Mouse (Mus musculus) forebrain, embryonic 13.5 days (tissue): ENCODE data around the gene Klc2. TPM values are rescaled to one million over a fixed set of nuclear protein-coding genes. Genes with fewer than 3 reads are reported as not detected.
A peak's percentile ranks its signal among the peaks of the same experiment; 100 is the strongest.
"Not testable (repeated sequence)": the region's sequence is repeated elsewhere in the genome, so short reads cannot be mapped to it uniquely, and the experiment has no call there.

Experiments used
- ATAC-seq: fragments of 200-750 bp; cut with Nextera tagmentation; 2 replicates; pipeline ENCODE4 v1.8.0; 2017
- H3K27ac ChIP-seq: fragments of 300-500 bp; sonication (generic); 2 replicates; pipeline ENCODE4 v1.5.1; 2015; ENCODE audit warnings: inconsistent platforms, mild to moderate bottlenecking, moderate library complexity
- H3K27me3 ChIP-seq: fragments of 300-500 bp; sonication (generic); 2 replicates; pipeline ENCODE4 v1.6.1; 2015; ENCODE audit warnings: mild to moderate bottlenecking, inconsistent platforms
- H3K36me3 ChIP-seq: fragments of 300-500 bp; sonication (generic); 2 replicates; pipeline ENCODE4 v1.6.1; 2015; ENCODE audit warnings: mild to moderate bottlenecking, inconsistent platforms; ENCODE audit not compliant: poor library complexity, severe bottlenecking
- H3K4me1 ChIP-seq: fragments of 300-500 bp; sonication (generic); 2 replicates; pipeline ENCODE4 v1.6.1; 2015; ENCODE audit warnings: inconsistent platforms
- H3K4me2 ChIP-seq: fragments of 300-500 bp; sonication (generic); 2 replicates; pipeline ENCODE4 v1.6.1; 2015; ENCODE audit warnings: inconsistent platforms, mild to moderate bottlenecking, moderate library complexity
- H3K4me3 ChIP-seq: fragments of 300-500 bp; sonication (generic); 2 replicates; pipeline ENCODE4 v1.5.1; 2015; ENCODE audit warnings: mild to moderate bottlenecking, inconsistent platforms
- H3K9ac ChIP-seq: fragments of 300-500 bp; sonication (generic); 2 replicates; pipeline ENCODE4 v1.6.1; 2015; ENCODE audit warnings: mild to moderate bottlenecking, inconsistent platforms
- H3K9me3 ChIP-seq: fragments of 300-500 bp; sonication (generic); replicated peaks from 2 replicates; pipeline ENCODE4 v1.6.1; 2016; ENCODE audit warnings: inconsistent platforms
- WGBS: fragments of 180-500 bp; shearing (Covaris S2); methylation state at CpG from one replicate; pipeline ENCODE4 v1.1.7; 2015; 5-methylcytosine and 5-hydroxymethylcytosine counted together
- polyA plus RNA-seq: library from polyadenylated mRNA; unstranded; fragments of >200 nt; fragmentation: Nextera tagmentation; extraction: Ambion mirVana; gene quantifications from 2 replicates; pipeline ENCODE4 v1.2.1, GENCODE M21; 2015

The Klc2 gene
- polyA plus RNA-seq: 41.1 and 43.6 TPM in 2 replicates

GRCm38 (mm10) chr19:5118384-5118698 lies at the start of gene Klc2:
Klc2 (minus strand) TSS chr19:5118560.
- peak; percentile 15; the same call in 1 of the 2 replicates for ATAC-seq
- Histone ChIP-seq H3K9me3 (no peaks in the 10 kb centered on the region), H3K27me3 (no peaks in the 10 kb centered on the region), H3K9ac (peak within 1 kb of the TSS; percentile 92), H3K4me2 (peak within 1 kb of the TSS; percentile 83), H3K36me3 (peaks cover 19% of the 10 kb centered on the region), H3K4me1 (peaks cover 25% of the 10 kb centered on the region), H3K27ac (peak within 1 kb of the TSS; percentile 90), H3K4me3 (peak within 1 kb of the TSS; percentile 88)
- under 1% methylated on average over 18 of the region's 18 CpGs for WGBS

- no peaks in the 10 kb centered on the region for H3K27me3 ChIP-seq
- H3K9me3 ChIP-seq: no peaks in the 10 kb centered on the region
- WGBS: 92% methylated on average over 4 of the region's 4 CpGs
- ATAC-seq: no peak
- no peaks in the 10 kb centered on the region for H3K4me1 ChIP-seq
- no peak overlapping the region for H3K4me3 ChIP-seq
- no peak overlapping the region for H3K4me2 ChIP-seq
- no peaks in the 10 kb centered on the region for H3K36me3 ChIP-seq
- no peak overlapping the region for H3K9ac ChIP-seq
- no peak overlapping the region for H3K27ac ChIP-seq
Measured at GRCm38 (mm10) chr19:5167477-5167876, 49.1 kb upstream of the Klc2 start.

- 66% methylated on average over 2 of the region's 2 CpGs for WGBS
- H3K4me3 ChIP-seq: no peak overlapping the region
- no peaks in the 10 kb centered on the region for H3K36me3 ChIP-seq
- no peak for ATAC-seq
- no peaks in the 10 kb centered on the region for H3K9me3 ChIP-seq
- no peak overlapping the region for H3K27ac ChIP-seq
- H3K4me1 ChIP-seq: no peaks in the 10 kb centered on the region
- no peaks in the 10 kb centered on the region for H3K27me3 ChIP-seq
- H3K4me2 ChIP-seq: no peak overlapping the region
- no peak overlapping the region for H3K9ac ChIP-seq
Measured at GRCm38 (mm10) chr19:5164380-5164779, 46.0 kb upstream of the Klc2 start.

GRCm38 (mm10) chr19:5161913-5162312 lies 43.6 kb upstream of the Klc2 start:
- no peaks in the 10 kb centered on the region for H3K36me3 ChIP-seq
- H3K27ac ChIP-seq: no peak overlapping the region
- H3K4me3 ChIP-seq: no peak overlapping the region
- H3K9me3 ChIP-seq: no peaks in the 10 kb centered on the region
- no peak overlapping the region for H3K4me2 ChIP-seq
- 0 out of 2 replicates have a peak, but pooled peaks cover under 1% of the 10 kb centered on the region for H3K4me1 ChIP-seq
- H3K9ac ChIP-seq: no peak overlapping the region
- no peak for ATAC-seq
- H3K27me3 ChIP-seq: no peaks in the 10 kb centered on the region
- WGBS: 92% methylated on average over 3 of the region's 3 CpGs

GRCm38 (mm10) chr19:5152261-5152660 lies 33.9 kb upstream of the Klc2 start:
- no peaks in the 10 kb centered on the region for H3K9me3 ChIP-seq
- no peak overlapping the region for H3K4me2 ChIP-seq
- 0 out of 2 replicates have a peak, but pooled peaks cover 2% of the 10 kb centered on the region for H3K4me1 ChIP-seq
- 90% methylated on average over 6 of the region's 6 CpGs for WGBS
- H3K27me3 ChIP-seq: no peaks in the 10 kb centered on the region
- H3K36me3 ChIP-seq: peaks cover 35% of the 10 kb centered on the region
- ATAC-seq: no peak
- H3K27ac ChIP-seq: peak overlapping the region; percentile 45; the same call in 1 of the 2 replicates
- no peak overlapping the region for H3K4me3 ChIP-seq
- H3K9ac ChIP-seq: no peak overlapping the region

GRCm38 (mm10) chr19:5151741-5152140 lies 33.4 kb upstream of the Klc2 start:
- H3K36me3 ChIP-seq: peaks cover 35% of the 10 kb centered on the region
- WGBS: 89% methylated on average over 5 of the region's 5 CpGs
- peak overlapping the region; percentile 45; the same call in 1 of the 2 replicates for H3K27ac ChIP-seq

GRCm38 (mm10) chr19:5151331-5151730 lies 33.0 kb upstream of the Klc2 start:
- Histone ChIP-seq H3K36me3 (peaks cover 35% of the 10 kb centered on the region), H3K27ac (0 out of 2 replicates have a peak overlapping the region, but pooled peaks have one; percentile 45), H3K4me1 (no peaks in the 10 kb centered on the region), H3K4me3 (no peak overlapping the region), H3K27me3 (no peaks in the 10 kb centered on the region), H3K9ac (no peak overlapping the region), H3K9me3 (no peaks in the 10 kb centered on the region), H3K4me2 (no peak overlapping the region)
- 0 out of 2 replicates have a peak, but pooled peaks have one; percentile 30 for ATAC-seq
- 37% methylated on average over 3 of the region's 3 CpGs for WGBS

More at GRCm38 (mm10) chr19:5151741-5152140, 33.4 kb upstream of the Klc2 start:
- H3K27me3 ChIP-seq: no peaks in the 10 kb centered on the region
- H3K9me3 ChIP-seq: no peaks in the 10 kb centered on the region
- H3K4me2 ChIP-seq: no peak overlapping the region
- H3K9ac ChIP-seq: no peak overlapping the region
- ATAC-seq: no peak
- H3K4me3 ChIP-seq: no peak overlapping the region
- H3K4me1 ChIP-seq: no peaks in the 10 kb centered on the region

GRCm38 (mm10) chr19:5150358-5150757 lies 32.0 kb upstream of the Klc2 start:
- Histone ChIP-seq H3K36me3 (peaks cover 26% of the 10 kb centered on the region), H3K9ac (no peak overlapping the region), H3K4me3 (no peak overlapping the region), H3K27ac (no peak overlapping the region), H3K4me2 (no peak overlapping the region), H3K4me1 (no peaks in the 10 kb centered on the region), H3K9me3 (no peaks in the 10 kb centered on the region), H3K27me3 (no peaks in the 10 kb centered on the region)
- 89% methylated on average over 6 of the region's 6 CpGs for WGBS
- ATAC-seq: no peak

GRCm38 (mm10) chr19:5149041-5149440 lies 30.7 kb upstream of the Klc2 start:
- H3K4me3 ChIP-seq, H3K4me2 ChIP-seq, ATAC-seq, H3K9ac ChIP-seq, H3K27ac ChIP-seq, H3K9me3 ChIP-seq, H3K27me3 ChIP-seq, H3K4me1 ChIP-seq: not testable (repeated sequence)
- peaks cover 37% of the 10 kb centered on the region for H3K36me3 ChIP-seq
- 82% methylated on average over 6 of the region's 6 CpGs for WGBS

- H3K4me3 ChIP-seq: no peak overlapping the region
Measured at GRCm38 (mm10) chr19:5139640-5140039, 21.3 kb upstream of the Klc2 start.

GRCm38 (mm10) chr19:5131237-5131636 lies 12.9 kb upstream of the Klc2 start:
- H3K4me2 ChIP-seq: no peak overlapping the region
- 81% methylated on average over 4 of the region's 4 CpGs for WGBS
- H3K27ac ChIP-seq: no peak overlapping the region
- H3K9me3 ChIP-seq: no peaks in the 10 kb centered on the region
- peaks cover 28% of the 10 kb centered on the region for H3K36me3 ChIP-seq
- ATAC-seq: no peak
- H3K9ac ChIP-seq: no peak overlapping the region
- H3K4me3 ChIP-seq: no peak overlapping the region
- H3K4me1 ChIP-seq: no peaks in the 10 kb centered on the region
- no peaks in the 10 kb centered on the region for H3K27me3 ChIP-seq

More at GRCm38 (mm10) chr19:5139640-5140039, 21.3 kb upstream of the Klc2 start:
- Histone ChIP-seq H3K9ac (no peak overlapping the region), H3K27ac (no peak overlapping the region), H3K9me3 (no peaks in the 10 kb centered on the region), H3K27me3 (no peaks in the 10 kb centered on the region), H3K4me1 (no peaks in the 10 kb centered on the region), H3K4me2 (no peak overlapping the region), H3K36me3 (peaks cover 53% of the 10 kb centered on the region)
- 0% methylated on average over 2 of the region's 2 CpGs for WGBS
- peak; percentile 10; the same call in 1 of the 2 replicates for ATAC-seq

GRCm38 (mm10) chr19:5129770-5130169 lies 11.4 kb upstream of the Klc2 start:
- no peaks in the 10 kb centered on the region for H3K4me1 ChIP-seq
- no peak overlapping the region for H3K4me2 ChIP-seq
- no peak for ATAC-seq
- H3K36me3 ChIP-seq: peaks cover 16% of the 10 kb centered on the region
- WGBS: 48% methylated on average over 1 of the region's 1 CpGs
- H3K27me3 ChIP-seq: no peaks in the 10 kb centered on the region
- H3K4me3 ChIP-seq: no peak overlapping the region
- H3K9ac ChIP-seq: no peak overlapping the region
- no peaks in the 10 kb centered on the region for H3K9me3 ChIP-seq
- no peak overlapping the region for H3K27ac ChIP-seq

GRCm38 (mm10) chr19:5124055-5124614 lies 5.8 kb upstream of the Klc2 start:
- Histone ChIP-seq H3K4me1 (peaks cover 2% of the 10 kb centered on the region), H3K27ac (no peak overlapping the region), H3K36me3 (no peaks in the 10 kb centered on the region), H3K4me3 (no peak overlapping the region), H3K9me3 (no peaks in the 10 kb centered on the region), H3K27me3 (no peaks in the 10 kb centered on the region), H3K4me2 (no peak overlapping the region), H3K9ac (no peak overlapping the region)
- ATAC-seq: no peak
- 69% methylated on average over 7 of the region's 7 CpGs for WGBS
